Mouse (Mus musculus) MEL (cell line): ENCODE data around the gene Sun2. TPM values are rescaled to one million over a fixed set of nuclear protein-coding genes. Genes with fewer than 3 reads are reported as not detected.
A peak's percentile ranks its signal among the peaks of the same experiment; 100 is the strongest.

ENCODE experiments used
- DNase-seq: peaks from one replicate; pipeline ENCODE4 v3.0.0; 2011; ENCODE audit warnings: low read depth, low spot score
- H3K27ac ChIP-seq: 2 replicates; pipeline ENCODE4 v1.5.1; 2012; ENCODE audit warnings: low read depth, mild to moderate bottlenecking, control low read depth, low read length, moderate library complexity; ENCODE audit not compliant: control insufficient read depth
- H3K27me3 ChIP-seq, 2 experiments: fragments of 150-350 bp in 1 of 2; sonication (generic) in 1 of 2; 2 replicates each; pipeline ENCODE4 v1.6.1; 2012; ENCODE audit warnings: low read length in 2 of 2, mild to moderate bottlenecking in 2 of 2, improper control_type of control experiment in 1 of 2, moderate library complexity in 1 of 2; ENCODE audit not compliant: insufficient read depth in 2 of 2, control insufficient read depth in 1 of 2
- H3K36me3 ChIP-seq, 2 experiments: 2 replicates each; pipeline ENCODE4 v1.6.1; 2012 to 2014; ENCODE audit warnings: low read length in 2 of 2, improper control_type of control experiment in 1 of 2, inconsistent platforms in 1 of 2, mild to moderate bottlenecking in 1 of 2; ENCODE audit not compliant: insufficient read depth in 2 of 2, control insufficient read depth in 1 of 2
- H3K4me1 ChIP-seq, 2 experiments: fragments of 150-350 bp in 1 of 2; sonication (generic) in 1 of 2; 2 replicates each; pipeline ENCODE4 v1.6.1; 2012; ENCODE audit warnings: low read length in 2 of 2, improper control_type of control experiment in 1 of 2, mild to moderate bottlenecking in 1 of 2; ENCODE audit not compliant: insufficient read depth in 2 of 2, control insufficient read depth in 1 of 2
- H3K4me3 ChIP-seq, 2 experiments: fragments of 150-350 bp in 1 of 2; sonication (generic) in 1 of 2; 2 replicates each; pipeline ENCODE4 v1.5.1; 2012; ENCODE audit warnings: low read depth in 2 of 2, low read length in 2 of 2, mild to moderate bottlenecking in 2 of 2, moderate library complexity in 2 of 2, control low read depth in 1 of 2, improper control_type of control experiment in 1 of 2; ENCODE audit not compliant: control insufficient read depth in 1 of 2, insufficient read depth in 1 of 2
- H3K79me2 ChIP-seq: 2 replicates; pipeline ENCODE4 v1.6.1; 2012; ENCODE audit warnings: mild to moderate bottlenecking, low read length, moderate library complexity; ENCODE audit not compliant: control insufficient read depth, poor library complexity, insufficient read depth
- H3K9ac ChIP-seq: 2 replicates; pipeline ENCODE4 v1.6.1; 2012; ENCODE audit warnings: low read depth, mild to moderate bottlenecking, control low read depth, low read length, moderate library complexity; ENCODE audit not compliant: control insufficient read depth, poor library complexity, severe bottlenecking
- H3K9me3 ChIP-seq: fragments of 150-350 bp; sonication (generic); replicated peaks from 2 replicates; pipeline ENCODE4 v1.6.1; 2012; ENCODE audit warnings: mild to moderate bottlenecking, low read length, improper control_type of control experiment, moderate library complexity; ENCODE audit not compliant: insufficient read depth
- BHLHE40 ChIP-seq: IDR thresholded peaks from 2 replicates; pipeline ENCODE4 v1.6.1; 2012; ENCODE audit warnings: low read depth, mild to moderate bottlenecking, inconsistent platforms, low read length, improper control_type of control experiment, borderline replicate concordance
- CHD1 ChIP-seq: IDR thresholded peaks from 2 replicates; pipeline ENCODE4 v1.6.1; 2012; ENCODE audit warnings: low read depth, mild to moderate bottlenecking, inconsistent platforms, low read length, improper control_type of control experiment
- CHD2 ChIP-seq: IDR thresholded peaks from 2 replicates; pipeline ENCODE4 v1.6.1; 2011; ENCODE audit warnings: low read length, improper control_type of control experiment
- CTCF ChIP-seq, 3 experiments: IDR thresholded peaks in 2 of 3; conservative IDR thresholded peaks in 1 of 3; 2 replicates each; pipeline ENCODE4 v1.5.1; 2011 to 2012; ENCODE audit warnings: low read length in 3 of 3, low read depth in 2 of 3, mild to moderate bottlenecking in 2 of 3, improper control_type of control experiment in 1 of 3, inconsistent platforms in 1 of 3, mixed read lengths in 1 of 3, moderate library complexity in 1 of 3; ENCODE audit not compliant: control insufficient read depth in 1 of 3, insufficient read depth in 1 of 3, poor library complexity in 1 of 3, severe bottlenecking in 1 of 3
- E2F4 ChIP-seq: IDR thresholded peaks from 2 replicates; pipeline ENCODE4 v1.6.1; 2011; ENCODE audit warnings: low read depth, low read length, improper control_type of control experiment, borderline replicate concordance
- ELF1 ChIP-seq: IDR thresholded peaks from 2 replicates; pipeline ENCODE4 v1.6.1; 2014; ENCODE audit warnings: low read depth, mild to moderate bottlenecking, inconsistent platforms, low read length, improper control_type of control experiment, moderate library complexity
- EP300 ChIP-seq, 2 experiments: IDR thresholded peaks; 2 replicates each; pipeline ENCODE4 v1.6.1; 2011; ENCODE audit warnings: improper control_type of control experiment in 2 of 2, low read length in 2 of 2, low read depth in 1 of 2, mild to moderate bottlenecking in 1 of 2
- GATA1 ChIP-seq: IDR thresholded peaks from 2 replicates; pipeline ENCODE4 v1.6.1; 2011; ENCODE audit warnings: low read depth, low read length, improper control_type of control experiment
- HCFC1 ChIP-seq: IDR thresholded peaks from 2 replicates; pipeline ENCODE4 v1.6.1; 2012; ENCODE audit warnings: low read depth, mild to moderate bottlenecking, inconsistent platforms, low read length, improper control_type of control experiment, moderate library complexity
- KAT2A ChIP-seq: conservative IDR thresholded peaks from 2 replicates; pipeline ENCODE4 v1.6.1; 2012; ENCODE audit warnings: low read depth, low read length, improper control_type of control experiment, inconsistent platforms
- MAX ChIP-seq: IDR thresholded peaks from 2 replicates; pipeline ENCODE4 v1.6.1; 2011; ENCODE audit warnings: low read length, improper control_type of control experiment
- MXI1 ChIP-seq: IDR thresholded peaks from 2 replicates; pipeline ENCODE4 v1.6.1; 2011; ENCODE audit warnings: mild to moderate bottlenecking, low read depth, low read length, improper control_type of control experiment
- MYC ChIP-seq: IDR thresholded peaks from 2 replicates; pipeline ENCODE4 v1.6.1; 2011; ENCODE audit warnings: low read depth, mild to moderate bottlenecking, low read length, improper control_type of control experiment, moderate library complexity
- NRF1 ChIP-seq: IDR thresholded peaks from 2 replicates; pipeline ENCODE4 v1.6.1; 2014; ENCODE audit warnings: low read depth, mild to moderate bottlenecking, inconsistent platforms, low read length, improper control_type of control experiment, moderate library complexity; ENCODE audit not compliant: poor library complexity, insufficient read depth, severe bottlenecking
- POLR2A ChIP-seq, 2 experiments: IDR thresholded peaks; 2 replicates each; pipeline ENCODE4 v1.6.1; 2011 to 2012; ENCODE audit warnings: low read length in 2 of 2, mild to moderate bottlenecking in 2 of 2, control low read depth in 1 of 2, improper control_type of control experiment in 1 of 2, low read depth in 1 of 2, moderate library complexity in 1 of 2; ENCODE audit not compliant: control insufficient read depth in 1 of 2, insufficient read depth in 1 of 2, poor library complexity in 1 of 2
- POLR2AphosphoS2 ChIP-seq: IDR thresholded peaks from 2 replicates; pipeline ENCODE4 v1.6.1; 2011; ENCODE audit warnings: low read length, improper control_type of control experiment
- POLR2AphosphoS5 ChIP-seq: IDR thresholded peaks from 2 replicates; pipeline ENCODE4 v1.6.1; 2012; ENCODE audit warnings: low read depth, borderline replicate concordance, mild to moderate bottlenecking, inconsistent platforms, low read length, moderate library complexity, mixed read lengths
- RAD21 ChIP-seq: IDR thresholded peaks from 2 replicates; pipeline ENCODE4 v1.6.1; 2011; ENCODE audit warnings: mild to moderate bottlenecking, low read depth, low read length, improper control_type of control experiment
- TBP ChIP-seq: IDR thresholded peaks from 2 replicates; pipeline ENCODE4 v1.8.0; 2011; ENCODE audit warnings: low read depth, low read length, improper control_type of control experiment
- USF2 ChIP-seq, 2 experiments: IDR thresholded peaks; 2 replicates each; pipeline ENCODE4 v1.6.1; 2011 to 2012; ENCODE audit warnings: improper control_type of control experiment in 2 of 2, low read length in 2 of 2, borderline replicate concordance in 1 of 2, inconsistent platforms in 1 of 2, low read depth in 1 of 2, mild to moderate bottlenecking in 1 of 2; ENCODE audit not compliant: insufficient read depth in 1 of 2
- ZC3H11A ChIP-seq: IDR thresholded peaks from 2 replicates; pipeline ENCODE4 v1.6.1; 2012; ENCODE audit warnings: low read depth, mild to moderate bottlenecking, inconsistent platforms, low read length, improper control_type of control experiment
- ZKSCAN1 ChIP-seq: IDR thresholded peaks from 2 replicates; pipeline ENCODE4 v1.6.1; 2012; ENCODE audit warnings: low read depth, mild to moderate bottlenecking, inconsistent platforms, low read length, improper control_type of control experiment, moderate library complexity
- ZMIZ1 ChIP-seq: IDR thresholded peaks from 2 replicates; pipeline ENCODE4 v1.6.1; 2012; ENCODE audit warnings: low read depth, mild to moderate bottlenecking, inconsistent platforms, low read length, improper control_type of control experiment, moderate library complexity
- ZNF384 ChIP-seq: IDR thresholded peaks from 2 replicates; pipeline ENCODE4 v1.6.1; 2012; ENCODE audit warnings: low read depth, mild to moderate bottlenecking, inconsistent platforms, low read length, improper control_type of control experiment
- polyA plus RNA-seq, 2 experiments: library from polyadenylated mRNA; stranded (reverse) in 1 of 2; unstranded in 1 of 2; fragments of >175 nt in 1 of 2; fragments of >200 nt in 1 of 2; gene quantifications; 2 replicates each; pipeline versions ENCODE4 v1.2.1 to v1.2.4; 2012; ENCODE audit warnings: low replicate concordance in 2 of 2, low read depth in 1 of 2; ENCODE audit not compliant: insufficient read length in 2 of 2, insufficient read depth in 1 of 2, missing spikeins in 1 of 2
- total RNA-seq: library from RNA; depleted of rRNA; stranded (reverse); fragments of 300-350 nt; gene quantifications from 2 replicates; pipeline ENCODE4 v1.2.3, GENCODE M21; 2012

Sun2 gene
- total and polyA plus RNA-seq, 3 experiments = 4.3 to 10.6 TPM; not detected in 1

DNA sequence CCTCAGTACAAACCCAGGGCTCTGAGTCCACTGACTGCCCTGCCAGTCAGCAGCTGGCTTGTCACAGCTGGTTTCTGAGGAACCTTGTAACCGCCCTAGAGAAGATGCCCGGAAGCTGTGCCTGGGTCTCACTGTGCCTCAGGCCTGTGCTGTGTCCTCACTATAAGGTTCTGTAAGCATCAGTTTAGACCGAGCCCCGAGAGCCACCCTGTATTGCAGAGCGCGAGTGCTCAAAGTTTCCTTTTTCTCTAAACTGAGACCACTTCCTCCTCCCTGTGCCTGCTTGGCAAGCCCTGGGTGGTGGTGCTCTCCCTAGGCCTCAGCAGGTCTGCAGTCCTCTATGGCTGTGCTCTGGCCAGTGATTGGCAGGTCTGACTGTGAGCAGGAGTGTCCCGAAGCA is 6.8 kb upstream of the Sun2 start:
- H3K9ac ChIP-seq = no peak overlapping the region
- no peaks in the 10 kb centered on the region for H3K79me2 ChIP-seq
- no peaks in the 10 kb centered on the region for H3K9me3 ChIP-seq
- no peak overlapping the region for H3K27ac ChIP-seq
- no peak for TF ChIP-seq MYC
- no peak for TF ChIP-seq GATA1
- TF ChIP-seq RAD21 = no peak
- no peak for TF ChIP-seq POLR2AphosphoS2
- no peak for TF ChIP-seq ZC3H11A
- TF ChIP-seq EP300 (IDR thresholded peaks at IDR 0.05; ENCODE audit: low read depth in 1 of 2, low read length in 2 of 2) = no peak
- TF ChIP-seq BHLHE40 = no peak
- no peak for TF ChIP-seq NRF1
- TF ChIP-seq ZKSCAN1 = no peak
- no peak for TF ChIP-seq CHD2
- no peak for TF ChIP-seq ZMIZ1
- no peak for TF ChIP-seq ZNF384
- TF ChIP-seq MAX = no peak
- no peak for TF ChIP-seq POLR2A (IDR thresholded peaks at IDR 0.05; ENCODE audit: control insufficient read depth in 1 of 2, insufficient read depth in 1 of 2, low read depth in 1 of 2, low read length in 2 of 2, poor library complexity in 1 of 2)
- TF ChIP-seq POLR2AphosphoS5 = no peak
- no peak for TF ChIP-seq E2F4
- TF ChIP-seq HCFC1 = no peak
- no peak for TF ChIP-seq CHD1
- no peak for TF ChIP-seq ELF1
- no peak for TF ChIP-seq TBP
- TF ChIP-seq, all 39 proteins: peak for 0
- Histone ChIP-seq H3K4me1 (no peaks in the 10 kb centered on the region), H3K27me3 (no peaks in the 10 kb centered on the region), H3K36me3 (no peaks in the 10 kb centered on the region), H3K4me3 (no peak overlapping the region)
- DNase-seq = no peak

DNA sequence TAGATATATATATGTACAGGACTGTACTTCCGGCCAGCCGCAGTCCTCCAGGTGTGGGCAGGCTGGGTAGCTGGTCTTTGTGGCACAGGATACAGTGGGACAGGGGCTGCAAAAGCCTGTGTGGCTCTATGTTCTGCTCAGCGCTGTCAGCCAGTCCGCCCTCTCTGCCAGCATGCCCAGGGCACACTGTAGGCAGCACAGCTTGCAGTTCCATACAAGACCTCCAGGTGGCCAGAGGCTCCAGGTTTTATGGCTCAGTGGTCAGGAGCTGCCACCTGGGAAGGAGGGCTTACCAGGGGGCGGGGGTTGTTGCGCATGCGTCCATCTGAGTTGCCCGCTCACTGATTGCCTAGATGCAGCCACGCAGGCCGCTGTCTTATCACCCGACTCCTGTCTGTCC is 5.7 kb upstream of the Sun2 start:
- 0 out of 4 replicates have a peak, but pooled peaks cover 0 to under 1% of the 10 kb centered on the region in 2 experiments for H3K36me3 ChIP-seq
- no peaks in the 10 kb centered on the region for H3K27me3 ChIP-seq
- H3K9me3 ChIP-seq = no peaks in the 10 kb centered on the region
- peak; percentile 51 for DNase-seq
- H3K79me2 ChIP-seq = no peaks in the 10 kb centered on the region
- no peak overlapping the region for H3K9ac ChIP-seq
- peaks cover 0 to 3% of the 10 kb centered on the region in 2 experiments; a peak in 2 of 4 replicates for H3K4me1 ChIP-seq
- no peak overlapping the region for H3K4me3 ChIP-seq
- no peak overlapping the region for H3K27ac ChIP-seq
- TF ChIP-seq MXI1 (no peak), RAD21 (peak; percentile 7), NRF1 (no peak), HCFC1 (no peak), EP300 (IDR thresholded peaks at IDR 0.05; ENCODE audit: low read depth in 1 of 2, low read length in 2 of 2) (no peak), USF2 (IDR thresholded peaks at IDR 0.05; ENCODE audit: borderline replicate concordance in 1 of 2, insufficient read depth in 1 of 2, low read depth in 1 of 2, low read length in 2 of 2) (no peak), CTCF (IDR thresholded peaks at IDR 0.05 in 2 of 3, conservative IDR thresholded peaks at IDR 0.05 in 1 of 3; ENCODE audit: control insufficient read depth in 1 of 3, insufficient read depth in 1 of 3, low read depth in 2 of 3, low read length in 3 of 3, poor library complexity in 1 of 3, severe bottlenecking in 1 of 3) (peak; percentile 42 to 71 (median 42)), KAT2A (no peak)
